Mouse (Mus musculus) G1E (cell line): ENCODE measurements around the gene Scrn1.

ENCODE experiments used
- CTCF ChIP-seq: IDR thresholded peaks from 2 replicates; pipeline ENCODE4 v1.5.1; 2012; ENCODE audit warnings: low read depth, low read length, inconsistent platforms, mixed read lengths
- GATA1 ChIP-seq: IDR thresholded peaks from 2 replicates; pipeline ENCODE4 v1.6.1; 2012; ENCODE audit warnings: borderline replicate concordance, low read length, inconsistent platforms, mixed read lengths
- POLR2AphosphoS5 ChIP-seq: IDR thresholded peaks from 2 replicates; pipeline ENCODE4 v1.6.1; 2012; ENCODE audit warnings: low read depth, low read length, inconsistent platforms; ENCODE audit not compliant: insufficient replicate concordance

- TF ChIP-seq CTCF (no peak), GATA1 (no peak), POLR2AphosphoS5 (no peak)
Observed at GRCm38 (mm10) chr6:54553632-54554031, 12.7 kb downstream of the Scrn1 start.
